Mouse (Mus musculus) MEL (cell line): ENCODE data around the gene Zfp462. TPM values are rescaled to one million over a fixed set of nuclear protein-coding genes. Genes with fewer than 3 reads are reported as not detected.

Experiments used
- DNase-seq: peaks from one replicate; pipeline ENCODE4 v3.0.0; 2011; ENCODE audit warnings: low read depth, low spot score
- H3K27ac ChIP-seq: 2 replicates; pipeline ENCODE4 v1.5.1; 2012; ENCODE audit warnings: low read depth, mild to moderate bottlenecking, control low read depth, low read length, moderate library complexity; ENCODE audit not compliant: control insufficient read depth
- H3K27me3 ChIP-seq, 2 experiments: fragments of 150-350 bp in 1 of 2; sonication (generic) in 1 of 2; 2 replicates each; pipeline ENCODE4 v1.6.1; 2012; ENCODE audit warnings: low read length in 2 of 2, mild to moderate bottlenecking in 2 of 2, improper control_type of control experiment in 1 of 2, moderate library complexity in 1 of 2; ENCODE audit not compliant: insufficient read depth in 2 of 2, control insufficient read depth in 1 of 2
- H3K36me3 ChIP-seq, 2 experiments: 2 replicates each; pipeline ENCODE4 v1.6.1; 2012 to 2014; ENCODE audit warnings: low read length in 2 of 2, improper control_type of control experiment in 1 of 2, inconsistent platforms in 1 of 2, mild to moderate bottlenecking in 1 of 2; ENCODE audit not compliant: insufficient read depth in 2 of 2, control insufficient read depth in 1 of 2
- H3K4me1 ChIP-seq, 2 experiments: fragments of 150-350 bp in 1 of 2; sonication (generic) in 1 of 2; 2 replicates each; pipeline ENCODE4 v1.6.1; 2012; ENCODE audit warnings: low read length in 2 of 2, improper control_type of control experiment in 1 of 2, mild to moderate bottlenecking in 1 of 2; ENCODE audit not compliant: insufficient read depth in 2 of 2, control insufficient read depth in 1 of 2
- H3K4me3 ChIP-seq, 2 experiments: fragments of 150-350 bp in 1 of 2; sonication (generic) in 1 of 2; 2 replicates each; pipeline ENCODE4 v1.5.1; 2012; ENCODE audit warnings: low read depth in 2 of 2, low read length in 2 of 2, mild to moderate bottlenecking in 2 of 2, moderate library complexity in 2 of 2, control low read depth in 1 of 2, improper control_type of control experiment in 1 of 2; ENCODE audit not compliant: control insufficient read depth in 1 of 2, insufficient read depth in 1 of 2
- H3K79me2 ChIP-seq: 2 replicates; pipeline ENCODE4 v1.6.1; 2012; ENCODE audit warnings: mild to moderate bottlenecking, low read length, moderate library complexity; ENCODE audit not compliant: control insufficient read depth, poor library complexity, insufficient read depth
- H3K9ac ChIP-seq: 2 replicates; pipeline ENCODE4 v1.6.1; 2012; ENCODE audit warnings: low read depth, mild to moderate bottlenecking, control low read depth, low read length, moderate library complexity; ENCODE audit not compliant: control insufficient read depth, poor library complexity, severe bottlenecking
- H3K9me3 ChIP-seq: fragments of 150-350 bp; sonication (generic); replicated peaks from 2 replicates; pipeline ENCODE4 v1.6.1; 2012; ENCODE audit warnings: mild to moderate bottlenecking, low read length, improper control_type of control experiment, moderate library complexity; ENCODE audit not compliant: insufficient read depth
- BHLHE40 ChIP-seq: IDR thresholded peaks from 2 replicates; pipeline ENCODE4 v1.6.1; 2012; ENCODE audit warnings: low read depth, mild to moderate bottlenecking, inconsistent platforms, low read length, improper control_type of control experiment, borderline replicate concordance
- CHD1 ChIP-seq: IDR thresholded peaks from 2 replicates; pipeline ENCODE4 v1.6.1; 2012; ENCODE audit warnings: low read depth, mild to moderate bottlenecking, inconsistent platforms, low read length, improper control_type of control experiment
- CTCF ChIP-seq, 3 experiments: IDR thresholded peaks in 2 of 3; conservative IDR thresholded peaks in 1 of 3; 2 replicates each; pipeline ENCODE4 v1.5.1; 2011 to 2012; ENCODE audit warnings: low read length in 3 of 3, low read depth in 2 of 3, mild to moderate bottlenecking in 2 of 3, improper control_type of control experiment in 1 of 3, inconsistent platforms in 1 of 3, mixed read lengths in 1 of 3, moderate library complexity in 1 of 3; ENCODE audit not compliant: control insufficient read depth in 1 of 3, insufficient read depth in 1 of 3, poor library complexity in 1 of 3, severe bottlenecking in 1 of 3
- ELF1 ChIP-seq: IDR thresholded peaks from 2 replicates; pipeline ENCODE4 v1.6.1; 2014; ENCODE audit warnings: low read depth, mild to moderate bottlenecking, inconsistent platforms, low read length, improper control_type of control experiment, moderate library complexity
- GATA1 ChIP-seq: IDR thresholded peaks from 2 replicates; pipeline ENCODE4 v1.6.1; 2011; ENCODE audit warnings: low read depth, low read length, improper control_type of control experiment
- HCFC1 ChIP-seq: IDR thresholded peaks from 2 replicates; pipeline ENCODE4 v1.6.1; 2012; ENCODE audit warnings: low read depth, mild to moderate bottlenecking, inconsistent platforms, low read length, improper control_type of control experiment, moderate library complexity
- MEF2A ChIP-seq: IDR thresholded peaks from 2 replicates; pipeline ENCODE4 v1.6.1; 2014; ENCODE audit warnings: low read depth, mild to moderate bottlenecking, inconsistent platforms, low read length, improper control_type of control experiment; ENCODE audit not compliant: poor library complexity, insufficient replicate concordance, severe bottlenecking; ENCODE audit errors: extremely low read depth
- MYB ChIP-seq: IDR thresholded peaks from 2 replicates; pipeline ENCODE4 v1.6.1; 2011; ENCODE audit warnings: mild to moderate bottlenecking, low read depth, low read length, improper control_type of control experiment
- NELFE ChIP-seq: IDR thresholded peaks from 2 replicates; pipeline ENCODE4 v1.6.1; 2011; ENCODE audit warnings: low read depth, low read length, improper control_type of control experiment
- NRF1 ChIP-seq: IDR thresholded peaks from 2 replicates; pipeline ENCODE4 v1.6.1; 2014; ENCODE audit warnings: low read depth, mild to moderate bottlenecking, inconsistent platforms, low read length, improper control_type of control experiment, moderate library complexity; ENCODE audit not compliant: poor library complexity, insufficient read depth, severe bottlenecking
- POLR2A ChIP-seq, 2 experiments: IDR thresholded peaks; 2 replicates each; pipeline ENCODE4 v1.6.1; 2011 to 2012; ENCODE audit warnings: low read length in 2 of 2, mild to moderate bottlenecking in 2 of 2, control low read depth in 1 of 2, improper control_type of control experiment in 1 of 2, low read depth in 1 of 2, moderate library complexity in 1 of 2; ENCODE audit not compliant: control insufficient read depth in 1 of 2, insufficient read depth in 1 of 2, poor library complexity in 1 of 2
- POLR2AphosphoS2 ChIP-seq: IDR thresholded peaks from 2 replicates; pipeline ENCODE4 v1.6.1; 2011; ENCODE audit warnings: low read length, improper control_type of control experiment
- RAD21 ChIP-seq: IDR thresholded peaks from 2 replicates; pipeline ENCODE4 v1.6.1; 2011; ENCODE audit warnings: mild to moderate bottlenecking, low read depth, low read length, improper control_type of control experiment
- SIN3A ChIP-seq: IDR thresholded peaks from 2 replicates; pipeline ENCODE4 v1.6.1; 2012; ENCODE audit warnings: low read length, improper control_type of control experiment, inconsistent platforms
- SMC3 ChIP-seq: IDR thresholded peaks from 2 replicates; pipeline ENCODE4 v1.6.1; 2011; ENCODE audit warnings: low read depth, low read length, improper control_type of control experiment
- TAL1 ChIP-seq: IDR thresholded peaks from 2 replicates; pipeline ENCODE4 v1.6.1; 2012; ENCODE audit warnings: mild to moderate bottlenecking, inconsistent platforms, low read length, moderate library complexity, mixed read lengths
- USF2 ChIP-seq, 2 experiments: IDR thresholded peaks; 2 replicates each; pipeline ENCODE4 v1.6.1; 2011 to 2012; ENCODE audit warnings: improper control_type of control experiment in 2 of 2, low read length in 2 of 2, borderline replicate concordance in 1 of 2, inconsistent platforms in 1 of 2, low read depth in 1 of 2, mild to moderate bottlenecking in 1 of 2; ENCODE audit not compliant: insufficient read depth in 1 of 2
- ZC3H11A ChIP-seq: IDR thresholded peaks from 2 replicates; pipeline ENCODE4 v1.6.1; 2012; ENCODE audit warnings: low read depth, mild to moderate bottlenecking, inconsistent platforms, low read length, improper control_type of control experiment
- ZNF384 ChIP-seq: IDR thresholded peaks from 2 replicates; pipeline ENCODE4 v1.6.1; 2012; ENCODE audit warnings: low read depth, mild to moderate bottlenecking, inconsistent platforms, low read length, improper control_type of control experiment
- polyA plus RNA-seq, 2 experiments: library from polyadenylated mRNA; stranded (reverse) in 1 of 2; unstranded in 1 of 2; fragments of >175 nt in 1 of 2; fragments of >200 nt in 1 of 2; gene quantifications; 2 replicates each; pipeline versions ENCODE4 v1.2.1 to v1.2.4; 2012; ENCODE audit warnings: low replicate concordance in 2 of 2, low read depth in 1 of 2; ENCODE audit not compliant: insufficient read length in 2 of 2, insufficient read depth in 1 of 2, missing spikeins in 1 of 2
- total RNA-seq: library from RNA; depleted of rRNA; stranded (reverse); fragments of 300-350 nt; gene quantifications from 2 replicates; pipeline ENCODE4 v1.2.3, GENCODE M21; 2012

Gene Zfp462
- total and polyA plus RNA-seq, 3 experiments = not detected

GRCm38 (mm10) chr4:54950866-54951265, 6.0 kb downstream of the Zfp462 start:
- no peak for TF ChIP-seq SMC3
- no peak for TF ChIP-seq NELFE
- no peak for TF ChIP-seq MYB
- TF ChIP-seq HCFC1 = no peak
- TF ChIP-seq TAL1 = no peak
- no peak for TF ChIP-seq POLR2A (IDR thresholded peaks at IDR 0.05; ENCODE audit: control insufficient read depth in 1 of 2, insufficient read depth in 1 of 2, low read depth in 1 of 2, low read length in 2 of 2, poor library complexity in 1 of 2)
- no peak for TF ChIP-seq USF2 (IDR thresholded peaks at IDR 0.05; ENCODE audit: borderline replicate concordance in 1 of 2, insufficient read depth in 1 of 2, low read depth in 1 of 2, low read length in 2 of 2)
- no peak for TF ChIP-seq NRF1
- no peak for TF ChIP-seq POLR2AphosphoS2
- no peak for TF ChIP-seq ELF1
- no peak for TF ChIP-seq ZC3H11A
- no peak for TF ChIP-seq MEF2A
- TF ChIP-seq CTCF (IDR thresholded peaks at IDR 0.05 in 2 of 3, conservative IDR thresholded peaks at IDR 0.05 in 1 of 3; ENCODE audit: control insufficient read depth in 1 of 3, insufficient read depth in 1 of 3, low read depth in 2 of 3, low read length in 3 of 3, poor library complexity in 1 of 3, severe bottlenecking in 1 of 3) = no peak
- TF ChIP-seq SIN3A = no peak
- no peak for TF ChIP-seq GATA1
- no peak for DNase-seq
- H3K4me3 ChIP-seq = no peak overlapping the region
- no peaks in the 10 kb centered on the region for H3K36me3 ChIP-seq
- no peaks in the 10 kb centered on the region for H3K9me3 ChIP-seq
- no peaks in the 10 kb centered on the region for H3K4me1 ChIP-seq
- H3K27ac ChIP-seq = no peak overlapping the region
- H3K79me2 ChIP-seq = no peaks in the 10 kb centered on the region
- no peak overlapping the region for H3K9ac ChIP-seq
- no peaks in the 10 kb centered on the region for H3K27me3 ChIP-seq

GRCm38 (mm10) chr4:54953657-54954395, 9.0 kb downstream of the Zfp462 start:
- no peaks in the 10 kb centered on the region for H3K79me2 ChIP-seq
- H3K36me3 ChIP-seq = no peaks in the 10 kb centered on the region
- no peak overlapping the region for H3K27ac ChIP-seq
- TF ChIP-seq ELF1 (no peak), HCFC1 (no peak), CTCF (IDR thresholded peaks at IDR 0.05 in 2 of 3, conservative IDR thresholded peaks at IDR 0.05 in 1 of 3; ENCODE audit: control insufficient read depth in 1 of 3, insufficient read depth in 1 of 3, low read depth in 2 of 3, low read length in 3 of 3, poor library complexity in 1 of 3, severe bottlenecking in 1 of 3) (no peak), BHLHE40 (no peak), CHD1 (no peak), TAL1 (no peak), ZNF384 (no peak), RAD21 (no peak)
- no peaks in the 10 kb centered on the region for H3K27me3 ChIP-seq
- no peak for DNase-seq
- no peak overlapping the region for H3K4me3 ChIP-seq
- H3K9ac ChIP-seq = no peak overlapping the region
- no peaks in the 10 kb centered on the region for H3K4me1 ChIP-seq
- H3K9me3 ChIP-seq = no peaks in the 10 kb centered on the region
